Mouse (Mus musculus) layer of hippocampus, postnatal 36 days (tissue): ENCODE measurements at regions not wholly inside any gene's neighbourhood (a gene's known extent, or its start where the extent isn't known, plus 50 kb on each side); places are given as distances from the start of the nearest gene placed in this dataset.

Experiments
- DNase-seq, 2 experiments: peaks; one replicate each; pipeline ENCODE4 v3.0.0; 2022

- no peak for DNase-seq
Observed at GRCm38 (mm10) chr2:171326909-171327308, 595.3 kb downstream of the Dok5 start.

GRCm38 (mm10) chr2:171308486-171308885 lies 576.9 kb downstream of the Dok5 start:
- no peak for DNase-seq

DNA sequence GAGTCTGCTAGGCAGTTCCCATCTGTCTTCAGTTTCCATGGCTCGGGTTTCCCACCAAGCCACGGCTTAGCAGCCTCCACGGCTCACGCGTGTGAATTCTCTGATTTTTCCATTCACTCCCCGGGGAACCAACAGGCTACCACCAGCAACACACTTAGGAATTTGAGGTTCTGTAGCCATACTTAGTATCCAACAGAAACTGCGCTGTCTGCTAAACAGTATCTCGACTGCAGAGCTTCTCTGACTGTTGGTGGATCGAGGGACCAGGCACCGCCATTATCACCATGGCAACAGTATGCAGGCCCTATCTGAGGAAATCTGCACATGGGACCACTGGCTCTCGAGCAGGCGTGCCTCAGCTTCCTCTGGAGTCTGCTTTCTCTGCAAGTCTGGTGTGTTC lies 574.4 kb downstream of the Dok5 start:
- no peak for DNase-seq

- DNase-seq, result no peak
Observed at GRCm38 (mm10) chr2:171298519-171298918, 566.9 kb downstream of the Dok5 start.

GRCm38 (mm10) chr2:171295603-171296002 lies 564.0 kb downstream of the Dok5 start:
- DNase-seq, result no peak

- DNase-seq, result no peak
Observed at GRCm38 (mm10) chr2:171292579-171292978, 561.0 kb downstream of the Dok5 start.

GRCm38 (mm10) chr2:171285719-171286394 lies 554.2 kb downstream of the Dok5 start:
- no peak for DNase-seq

DNA sequence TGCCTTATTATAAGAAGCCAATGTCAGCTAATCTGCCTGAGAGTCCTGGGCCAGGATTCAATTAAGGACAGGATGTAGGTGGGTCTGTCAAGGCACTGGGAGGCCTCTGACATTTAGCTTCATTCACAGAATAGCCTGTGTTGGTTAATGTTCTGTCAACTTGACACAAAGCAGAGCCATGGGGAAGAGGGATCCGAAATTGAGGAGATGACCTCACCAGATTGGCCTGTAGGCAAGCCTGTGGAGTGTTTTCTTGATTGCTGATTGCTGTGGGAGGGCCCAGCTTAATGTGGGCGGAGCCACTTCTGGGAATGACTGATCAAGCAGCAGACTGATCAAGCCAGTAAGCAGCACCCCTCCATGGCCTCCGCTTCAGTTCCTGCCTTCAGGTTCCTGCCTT lies 548.5 kb downstream of the Dok5 start:
- no peak for DNase-seq

GRCm38 (mm10) chr2:171279319-171279718 lies 547.7 kb downstream of the Dok5 start:
- DNase-seq, result no peak

DNA sequence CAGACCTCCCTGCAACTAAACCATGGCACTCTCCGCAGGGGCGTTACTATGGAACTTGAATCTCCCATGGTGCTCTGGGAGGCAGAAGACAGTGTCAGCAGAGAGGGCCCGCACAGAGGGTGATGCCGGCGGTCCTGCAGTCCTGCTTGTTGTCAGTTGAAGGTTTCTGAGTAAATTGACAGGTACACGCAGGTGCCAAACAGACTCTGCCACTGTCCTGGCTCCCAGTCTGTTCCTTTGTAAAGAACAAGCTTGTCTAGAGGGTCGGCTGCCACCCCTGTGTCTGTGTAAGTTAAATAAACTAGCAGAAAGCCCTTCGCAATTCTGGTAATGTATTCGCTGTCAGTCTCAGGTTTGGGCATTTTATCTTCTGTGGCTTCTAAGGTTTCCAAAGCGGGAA lies 521.6 kb downstream of the Dok5 start:
- DNase-seq, result no peak

GRCm38 (mm10) chr2:171245391-171245790 lies 513.8 kb downstream of the Dok5 start:
- DNase-seq, result no peak

- no peak for DNase-seq
Observed at GRCm38 (mm10) chr2:171242356-171242755, 510.7 kb downstream of the Dok5 start.

DNA sequence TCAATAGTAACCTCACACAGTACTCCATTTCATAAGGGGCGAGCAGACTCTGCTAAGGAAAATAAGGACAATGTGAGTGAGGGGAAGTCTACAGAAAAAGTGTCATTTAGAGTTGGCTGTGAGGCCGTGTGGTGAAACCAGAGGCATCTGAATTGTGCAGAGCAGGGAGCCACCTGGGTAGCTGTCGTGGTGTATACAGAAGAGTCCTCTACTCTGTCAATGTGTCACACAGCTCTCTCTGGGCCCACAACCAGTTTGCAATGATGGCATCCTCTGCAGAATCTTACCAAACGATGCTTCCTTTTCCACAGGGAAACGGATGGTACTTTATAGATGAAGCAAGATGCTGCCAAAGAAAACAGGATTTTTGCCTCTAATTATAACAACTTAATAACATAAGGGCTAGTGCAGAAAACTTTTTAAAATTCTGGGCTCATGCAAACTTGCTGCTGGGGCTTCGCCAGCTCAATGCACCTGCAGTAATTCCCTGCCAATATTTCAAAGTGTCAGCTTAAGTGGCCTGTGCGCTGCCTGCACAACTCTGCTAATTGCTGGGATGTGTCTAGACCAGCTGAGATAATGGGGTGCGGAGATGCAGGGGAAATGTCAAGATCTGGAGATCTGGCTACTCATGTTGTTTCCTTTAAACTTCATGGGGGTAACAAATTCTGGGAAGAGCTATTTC lies 505.8 kb downstream of the Dok5 start:
- no peak for DNase-seq

GRCm38 (mm10) chr2:171232812-171233211 lies 501.2 kb downstream of the Dok5 start:
- DNase-seq, result no peak

DNA sequence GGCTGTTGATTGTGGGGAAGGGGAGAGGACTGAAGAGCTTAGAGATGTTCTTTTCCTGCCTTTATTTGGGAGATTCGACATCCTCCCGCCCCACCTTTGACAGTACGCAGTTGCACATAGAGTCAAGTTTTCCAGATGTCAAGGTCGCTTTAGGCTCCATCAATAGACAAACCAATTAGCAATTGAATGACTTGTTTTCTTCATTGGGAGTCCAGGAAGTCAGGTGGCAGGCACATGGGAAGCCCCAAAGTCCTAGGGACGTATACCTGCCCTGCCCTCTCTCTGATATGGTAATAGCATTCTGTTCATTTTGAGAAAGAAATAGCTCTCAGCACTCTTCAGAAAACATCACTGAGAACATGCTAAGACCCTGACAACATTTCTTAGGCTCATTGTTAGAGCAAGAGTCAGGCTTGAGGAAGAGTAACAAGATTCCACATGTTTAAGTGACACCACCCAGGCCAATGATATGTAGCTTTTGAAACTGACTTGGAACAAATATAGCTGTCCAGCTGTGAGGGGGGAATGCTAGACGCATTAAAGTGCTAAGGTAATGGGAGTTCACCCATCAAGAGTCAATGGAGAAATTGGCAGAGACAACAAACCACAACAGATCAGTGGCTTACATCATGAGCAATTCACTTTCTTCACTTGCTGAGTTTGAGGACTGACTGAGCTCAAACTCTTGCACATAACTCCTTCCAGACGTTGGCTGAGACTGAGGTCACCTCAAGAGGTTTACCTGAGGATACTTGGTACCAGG lies 499.9 kb downstream of the Dok5 start:
- no peak for DNase-seq

DNA sequence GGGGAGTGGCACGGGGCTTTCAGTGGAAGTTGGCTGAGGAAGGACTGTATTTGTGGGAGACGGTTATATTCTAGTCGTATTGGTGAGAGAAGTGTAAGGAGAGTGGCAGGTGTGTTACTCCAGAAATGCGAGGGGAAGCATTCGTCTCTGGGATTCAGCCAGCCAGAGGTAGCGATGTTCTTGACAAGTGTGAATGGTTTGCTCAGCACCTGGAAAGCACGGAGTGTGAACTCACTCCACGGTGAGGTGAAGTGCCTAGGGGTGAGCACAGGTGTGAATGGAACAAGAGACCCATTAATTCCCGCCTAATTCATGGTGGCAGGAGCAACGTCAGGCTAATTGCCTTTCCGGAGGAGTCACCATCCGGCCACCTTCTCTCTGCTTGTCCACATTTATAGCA lies 498.9 kb downstream of the Dok5 start:
- no peak for DNase-seq

GRCm38 (mm10) chr2:171228229-171228628 lies 496.6 kb downstream of the Dok5 start:
- DNase-seq, result peak; percentile 11 to 18

GRCm38 (mm10) chr2:171213792-171214191 lies 482.2 kb downstream of the Dok5 start:
- no peak for DNase-seq

DNA sequence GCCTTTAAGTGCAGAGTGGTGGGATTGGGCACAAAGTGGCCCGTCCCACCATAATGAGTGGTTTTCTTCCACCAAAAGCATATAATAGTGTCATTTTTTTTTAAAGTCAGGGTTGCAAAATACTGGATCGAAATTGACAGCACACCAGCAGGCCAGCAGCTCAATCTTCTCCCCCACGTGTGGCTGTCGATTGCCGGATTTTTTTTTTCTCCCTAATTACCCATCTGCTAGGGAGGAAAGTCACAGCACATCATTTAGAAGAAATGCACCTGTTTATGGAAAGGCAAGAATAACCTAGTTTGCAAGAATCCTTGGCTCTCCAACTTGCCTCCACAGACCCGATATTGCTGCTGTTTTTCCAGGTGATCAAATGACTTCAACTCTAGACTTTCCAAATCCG lies 464.9 kb downstream of the Dok5 start:
- DNase-seq, result no peak

DNA sequence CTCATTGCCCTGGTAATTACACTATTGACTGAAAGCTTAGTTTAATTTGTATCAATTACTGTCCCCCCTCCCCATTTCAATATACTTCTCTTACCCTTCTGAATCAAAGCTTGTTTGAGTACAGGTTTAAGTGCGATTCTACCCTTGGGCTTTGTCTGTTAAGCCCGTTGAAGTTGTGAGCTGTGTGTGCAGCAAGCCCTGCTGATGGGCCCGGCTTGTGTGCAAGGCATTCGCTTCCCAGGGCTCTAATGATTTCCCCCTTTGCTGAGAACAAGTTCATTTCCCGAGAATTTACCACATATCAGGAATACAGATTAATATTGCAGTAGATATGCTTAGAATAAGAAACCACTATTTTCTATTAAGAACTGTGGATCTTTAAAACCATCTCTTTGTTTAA lies 460.6 kb downstream of the Dok5 start:
- no peak for DNase-seq
